Mouse (Mus musculus): ENCODE data around the gene 4931400O07Rik.

The 4931400O07Rik gene

DNA sequence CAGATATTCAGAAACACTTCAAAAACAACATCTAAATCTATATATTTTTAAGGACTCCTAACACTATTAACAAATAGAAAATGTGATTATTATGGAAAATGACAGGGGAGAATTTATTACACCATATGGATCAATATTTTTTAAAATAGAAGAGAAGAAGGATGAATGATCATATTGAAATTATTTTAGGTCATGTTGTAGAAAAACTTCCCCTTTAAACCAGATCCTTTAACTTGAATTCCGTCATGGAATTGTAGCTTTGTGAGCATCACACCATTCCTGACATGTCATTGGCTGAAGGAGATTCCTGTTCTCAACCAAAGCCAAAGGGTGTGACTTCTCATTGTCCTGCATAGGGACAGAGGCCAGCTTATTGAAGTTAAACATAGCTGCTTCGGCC, at the start of gene 4931400O07Rik:
TSS of gene 4931400O07Rik (plus strand) at position 301 of the 400 bp plus-strand sequence.
- DNase-seq (ENCODE audit: inconsistent age in 2 of 2, low spot score in 1 of 2) = no peak
